Mouse (Mus musculus) cerebral cortex, adult 2 months (tissue): ENCODE data around the gene Mlf2.

Experiments used
- WGBS: fragments of 180-500 bp; shearing (Covaris S2); methylation state at CpG from one replicate; pipeline ENCODE4 v1.1.7; 2018; 5-methylcytosine and 5-hydroxymethylcytosine counted together

The Mlf2 gene

DNA sequence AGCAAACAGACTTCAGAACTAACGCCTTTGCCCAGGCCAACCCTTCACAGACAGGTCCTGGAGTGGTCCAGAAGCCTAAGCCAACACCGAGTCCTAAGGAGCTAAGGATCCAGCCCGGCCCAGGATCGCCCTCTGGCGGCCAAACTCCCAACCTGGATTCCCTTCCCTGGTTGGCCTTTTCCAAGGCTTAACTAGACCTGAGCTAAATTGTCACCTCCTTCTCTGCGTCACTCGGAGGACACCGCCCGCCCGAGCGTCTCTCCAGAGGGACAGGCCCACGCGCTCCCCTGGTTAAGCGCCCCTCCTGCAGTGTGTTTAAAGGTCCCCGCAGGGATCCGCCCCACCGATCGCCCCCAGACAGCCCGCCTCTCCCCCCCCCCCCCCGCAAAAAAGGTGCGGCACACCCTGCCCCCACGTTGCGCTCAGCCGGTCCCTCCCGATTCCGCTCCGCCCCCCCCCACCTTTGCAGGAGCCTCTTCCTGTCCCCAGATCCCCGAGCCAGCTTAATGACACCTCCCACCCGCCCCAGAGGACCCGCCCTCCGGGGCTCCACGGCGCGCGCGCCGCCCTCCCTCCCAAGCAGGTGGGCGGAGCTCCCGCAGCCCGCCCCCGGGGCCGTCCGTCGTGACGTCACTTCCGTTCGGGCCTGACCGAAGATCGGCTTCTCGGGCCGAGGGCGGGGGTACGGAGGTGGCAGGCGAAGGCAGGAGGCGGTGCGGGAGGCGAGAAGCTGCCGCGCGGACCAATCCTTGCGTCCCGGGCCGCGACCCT, at the start of gene Mlf2:
Gene Mlf2, plus strand, starts transcription at position 633 of the 771 bp plus-strand sequence.
- WGBS, result under 1% methylated on average over 55 of the region's 64 CpGs

- 87% methylated on average over 9 of the region's 9 CpGs for WGBS
Observed at GRCm38 (mm10) chr6:124881821-124882220, 49.4 kb upstream of the Mlf2 start.

- 88% methylated on average over 10 of the region's 10 CpGs for WGBS
Observed at GRCm38 (mm10) chr6:124883351-124883750, 47.8 kb upstream of the Mlf2 start.

- 71% methylated on average over 10 of the region's 10 CpGs for WGBS
Observed at GRCm38 (mm10) chr6:124884714-124885500, 46.3 kb upstream of the Mlf2 start.

DNA sequence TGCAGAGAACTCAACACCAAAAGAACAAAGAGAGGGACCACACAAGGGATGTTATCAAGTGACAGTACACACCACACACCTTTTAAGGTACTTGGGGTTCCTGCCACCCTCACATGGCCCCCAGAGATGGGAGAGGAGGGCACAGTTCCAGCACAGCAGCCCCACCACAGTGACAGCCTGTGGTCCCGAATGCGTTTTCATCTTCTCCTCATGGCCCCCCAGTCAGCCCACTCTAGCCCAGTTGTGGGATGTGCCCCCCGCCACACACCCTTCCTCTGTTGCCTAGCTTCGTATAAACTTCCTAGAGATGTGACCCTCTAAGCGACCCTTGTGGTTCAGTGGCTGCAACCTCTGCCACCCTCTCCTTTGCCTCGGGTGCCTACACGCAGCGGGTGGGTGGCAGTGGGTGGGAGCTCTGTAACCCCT, 45.2 kb upstream of the Mlf2 start:
- 94% methylated on average over 8 of the region's 8 CpGs for WGBS

GRCm38 (mm10) chr6:124887986-124888385, 43.2 kb upstream of the Mlf2 start, which contains the start of gene Cd4:
TSS of gene Cd4 (minus strand) at chr6:124888221.
- 89% methylated on average over 9 of the region's 9 CpGs for WGBS

DNA sequence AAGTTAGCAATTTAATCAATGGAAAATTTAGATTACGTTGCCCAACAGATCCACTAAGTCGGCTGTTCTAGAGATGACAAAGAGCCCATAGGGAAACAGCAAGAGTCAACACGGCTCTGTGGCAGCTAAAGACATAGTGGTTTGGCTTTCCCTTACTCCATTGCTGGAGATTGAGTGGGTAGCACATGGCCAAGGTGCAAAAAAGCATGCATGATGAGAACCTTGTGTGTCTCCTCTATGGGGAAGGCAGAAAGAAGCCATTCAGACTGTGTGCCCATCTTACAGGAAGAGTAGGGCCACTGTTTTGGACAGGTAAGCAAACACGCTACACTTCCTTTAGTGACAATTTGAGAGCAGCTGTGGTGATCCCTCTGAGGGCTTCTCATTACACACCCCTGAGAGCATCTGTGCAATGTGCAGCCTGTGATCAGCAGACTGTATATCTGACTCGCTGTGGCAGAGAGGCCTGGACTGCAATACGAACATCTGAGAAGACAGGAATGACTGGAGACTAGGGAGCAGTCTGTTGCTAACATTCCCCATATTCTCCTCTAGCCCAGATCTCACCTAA, 42.5 kb upstream of the Mlf2 start:
- 93% methylated on average over 6 of the region's 6 CpGs for WGBS

GRCm38 (mm10) chr6:124890997-124891396, 40.2 kb upstream of the Mlf2 start:
- 66% methylated on average over 6 of the region's 6 CpGs for WGBS

DNA sequence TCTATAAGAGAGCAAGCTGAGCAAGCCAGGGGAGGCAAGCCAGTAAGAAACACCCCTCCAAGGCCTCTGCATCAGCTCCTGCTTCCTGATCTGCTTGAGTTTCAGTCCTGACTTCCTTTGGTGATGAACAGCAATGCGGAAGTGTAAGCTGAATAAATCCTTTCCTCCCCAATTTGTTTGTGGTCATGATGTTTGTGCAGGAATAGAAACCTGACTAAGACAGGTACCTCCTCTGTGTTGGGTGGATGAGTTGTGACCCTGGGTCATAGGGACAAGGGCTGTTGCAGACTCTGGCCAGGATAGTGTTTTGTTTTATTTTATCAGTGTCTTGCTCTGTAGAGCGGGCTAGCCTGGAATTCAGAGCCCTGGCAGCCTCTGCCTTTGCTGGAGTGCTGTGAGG, 37.1 kb upstream of the Mlf2 start:
- 95% methylated on average over 2 of the region's 2 CpGs for WGBS

DNA sequence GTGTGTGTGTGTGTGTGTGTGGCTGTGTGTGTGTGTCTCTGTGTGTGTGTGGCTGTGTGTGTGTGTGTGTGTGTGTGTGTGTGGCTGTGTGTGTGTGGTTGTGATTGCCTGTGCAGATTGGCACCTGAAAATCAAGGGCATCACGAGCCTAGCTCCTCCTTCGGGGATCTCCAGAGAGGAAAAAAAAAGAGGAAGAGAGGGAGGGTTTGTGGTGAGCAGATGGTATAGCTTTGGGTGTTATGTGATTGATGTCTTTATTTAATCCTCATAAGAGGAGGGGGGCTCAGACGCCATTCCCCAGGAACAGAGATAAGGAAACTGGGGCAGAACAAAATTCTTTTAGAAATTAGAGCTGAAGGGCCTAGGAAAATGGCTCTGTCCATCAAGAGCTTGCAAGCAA, 32.8 kb upstream of the Mlf2 start:
- WGBS, result 59% methylated on average over 3 of the region's 3 CpGs

- 81% methylated on average over 8 of the region's 8 CpGs for WGBS
Observed at GRCm38 (mm10) chr6:124900056-124900800, 31.0 kb upstream of the Mlf2 start.

DNA sequence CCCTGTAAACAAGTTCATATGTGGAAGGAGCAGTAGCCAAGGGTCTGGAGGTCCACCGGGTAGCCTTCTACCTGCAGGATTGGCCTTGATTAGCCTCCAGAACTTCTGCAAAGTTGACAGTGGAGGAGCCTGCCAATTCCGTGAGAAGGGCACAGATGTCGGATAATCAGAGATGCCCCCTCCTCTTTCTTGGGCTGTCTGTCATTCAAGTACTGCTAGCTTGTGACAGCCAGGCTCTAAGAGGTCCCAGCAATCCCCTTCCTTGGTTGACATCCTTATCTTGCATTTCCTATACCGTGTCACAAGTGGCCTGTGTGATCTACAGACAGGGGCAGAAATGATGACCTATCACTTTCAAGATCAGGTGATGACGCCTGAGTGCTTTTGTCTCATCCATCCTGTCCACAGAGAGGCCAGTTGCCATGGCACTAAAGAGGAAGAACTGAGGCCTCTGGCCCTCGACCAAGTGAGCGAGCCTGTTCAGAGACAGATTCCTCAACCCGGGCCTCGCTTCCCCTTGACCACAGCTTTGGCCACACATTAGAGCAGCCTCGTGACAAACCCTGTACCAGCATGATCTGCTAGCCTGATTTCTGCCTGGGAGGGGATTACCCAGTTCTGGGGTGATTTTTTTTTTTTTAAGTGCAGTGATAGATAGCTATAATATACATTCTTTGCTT, 30.2 kb upstream of the Mlf2 start:
- 69% methylated on average over 10 of the region's 10 CpGs for WGBS

DNA sequence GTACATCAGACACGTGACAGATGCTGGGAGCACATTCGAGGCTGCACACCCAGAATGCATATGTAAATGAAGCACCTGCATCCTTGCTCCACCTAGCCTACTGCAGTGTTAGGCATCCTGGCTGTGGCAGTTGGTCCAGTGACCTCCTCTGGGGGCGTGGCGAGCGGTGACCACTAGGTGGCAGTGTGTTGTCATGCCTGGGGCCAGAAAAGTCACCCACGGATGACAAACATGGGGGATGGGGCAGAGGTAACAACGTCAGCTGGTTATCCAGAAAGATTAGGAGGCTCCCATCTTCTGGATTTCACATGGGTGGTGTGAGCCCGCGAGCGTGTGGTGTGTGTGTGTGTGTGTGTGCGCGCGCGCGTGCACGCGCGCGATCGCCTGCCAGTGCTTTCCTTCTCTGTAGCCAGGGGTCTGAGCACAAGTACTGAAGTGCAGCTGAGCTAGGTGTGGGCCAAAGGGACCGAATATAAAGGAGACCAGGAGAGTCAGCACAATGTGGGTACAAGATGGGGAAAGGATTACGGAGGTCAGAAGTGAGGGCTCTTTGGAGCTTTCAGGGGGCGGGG, 27.5 kb upstream of the Mlf2 start:
- WGBS, result under 1% methylated on average over 23 of the region's 23 CpGs

DNA sequence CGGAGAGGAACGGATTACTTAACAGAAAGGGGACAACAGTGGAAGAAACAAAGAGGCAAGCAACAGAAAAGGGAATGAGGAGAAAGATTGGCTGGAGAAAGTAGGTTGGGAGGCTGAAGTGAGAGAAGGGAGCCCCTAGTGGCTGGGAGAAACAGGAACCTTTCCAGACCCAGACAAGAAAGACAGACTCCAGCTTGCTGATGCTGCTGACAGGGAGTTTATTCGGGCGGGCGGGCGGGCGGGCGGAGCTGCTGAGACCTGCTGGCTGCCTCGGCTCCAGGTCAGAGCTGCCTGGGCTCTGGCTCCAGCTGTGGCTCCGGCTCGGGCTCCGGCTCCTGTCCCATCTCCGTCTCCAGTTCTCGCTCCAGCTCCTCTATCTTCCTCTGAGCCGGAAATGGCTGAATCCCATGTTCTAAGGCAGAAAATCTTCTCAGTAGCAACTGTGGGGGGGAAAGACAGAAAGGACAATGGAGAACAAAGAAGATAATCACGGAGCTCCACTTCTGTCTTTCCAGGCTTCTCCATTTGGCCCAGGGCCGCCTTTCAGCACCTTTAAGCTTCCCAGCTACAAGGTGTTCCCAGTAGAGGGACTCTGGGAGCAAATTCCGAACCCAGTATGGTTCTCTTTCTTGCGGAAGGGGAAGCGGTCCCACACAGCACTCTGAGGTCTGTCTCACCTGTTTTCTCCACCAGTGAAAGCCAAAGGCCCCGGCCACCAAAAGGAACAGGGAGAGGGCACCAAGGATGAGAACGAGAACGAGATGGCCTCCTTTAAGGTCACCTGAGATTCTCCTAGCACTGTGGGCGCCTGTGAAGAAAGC, 26.8 kb upstream of the Mlf2 start:
- 7% methylated on average over 24 of the region's 24 CpGs for WGBS

DNA sequence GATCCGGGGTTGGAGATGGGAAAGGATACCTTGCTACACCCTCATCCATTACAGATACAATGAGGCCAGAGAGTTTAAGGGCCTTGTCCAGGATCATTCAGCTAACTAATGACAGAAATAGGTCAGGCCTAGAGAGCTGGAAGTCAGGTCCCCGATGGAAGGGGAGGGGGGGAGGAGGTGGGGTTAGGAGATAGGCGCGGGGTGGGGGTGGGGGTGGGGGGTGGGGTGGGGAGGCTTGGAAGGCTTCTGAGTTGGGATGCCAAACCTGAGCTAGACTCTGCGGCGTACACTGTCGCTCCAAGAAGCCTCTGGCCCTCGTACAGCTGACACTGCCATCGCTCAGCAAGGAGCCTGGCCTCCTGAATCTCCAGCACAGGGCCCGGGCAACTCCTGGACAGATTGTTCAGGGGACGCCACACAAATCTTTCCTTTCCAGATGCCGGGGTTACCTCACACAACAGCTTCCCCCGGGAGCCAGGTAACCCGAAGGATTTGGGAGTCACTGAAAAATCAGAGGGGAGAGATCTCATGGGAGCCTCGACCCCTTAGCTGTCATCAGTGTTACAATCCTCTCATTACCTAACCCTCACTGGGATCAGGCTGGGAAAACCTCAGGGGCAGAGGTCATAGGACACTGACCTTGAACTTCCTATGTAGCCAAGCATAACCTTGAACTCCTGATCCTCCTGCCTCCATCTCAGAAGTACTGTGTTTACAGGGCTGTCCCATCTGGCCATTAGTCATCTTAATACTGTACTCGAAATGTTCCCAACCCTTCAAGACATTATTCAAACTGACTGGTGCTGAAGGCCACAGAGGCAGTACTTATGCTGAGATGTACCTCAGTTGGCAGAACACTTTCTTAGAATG, 26.0 kb upstream of the Mlf2 start:
- WGBS, result 47% methylated on average over 16 of the region's 16 CpGs

GRCm38 (mm10) chr6:124907767-124908166, 23.4 kb upstream of the Mlf2 start:
- WGBS, result 82% methylated on average over 1 of the region's 1 CpGs

DNA sequence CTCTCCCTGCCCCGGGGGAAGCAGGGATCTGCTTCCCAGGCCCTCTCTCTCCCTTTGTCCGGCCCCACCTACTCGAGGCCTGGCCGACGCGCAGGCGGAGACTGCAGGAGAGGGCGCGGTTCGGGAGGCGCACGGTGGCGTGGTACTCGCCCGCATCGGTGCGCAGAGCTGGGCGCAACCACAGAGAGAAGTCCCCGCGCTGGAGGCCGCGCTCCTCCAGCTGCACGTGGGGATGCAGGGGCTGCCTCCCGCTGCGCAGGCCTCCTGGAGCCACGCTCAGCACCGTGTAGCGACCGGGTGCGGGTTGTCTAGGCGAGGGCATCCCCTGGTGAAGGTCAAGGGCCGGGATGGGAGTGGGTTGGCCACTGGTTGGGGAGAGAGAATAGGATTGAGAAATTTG, 21.2 kb upstream of the Mlf2 start:
- WGBS, result 35% methylated on average over 32 of the region's 32 CpGs

DNA sequence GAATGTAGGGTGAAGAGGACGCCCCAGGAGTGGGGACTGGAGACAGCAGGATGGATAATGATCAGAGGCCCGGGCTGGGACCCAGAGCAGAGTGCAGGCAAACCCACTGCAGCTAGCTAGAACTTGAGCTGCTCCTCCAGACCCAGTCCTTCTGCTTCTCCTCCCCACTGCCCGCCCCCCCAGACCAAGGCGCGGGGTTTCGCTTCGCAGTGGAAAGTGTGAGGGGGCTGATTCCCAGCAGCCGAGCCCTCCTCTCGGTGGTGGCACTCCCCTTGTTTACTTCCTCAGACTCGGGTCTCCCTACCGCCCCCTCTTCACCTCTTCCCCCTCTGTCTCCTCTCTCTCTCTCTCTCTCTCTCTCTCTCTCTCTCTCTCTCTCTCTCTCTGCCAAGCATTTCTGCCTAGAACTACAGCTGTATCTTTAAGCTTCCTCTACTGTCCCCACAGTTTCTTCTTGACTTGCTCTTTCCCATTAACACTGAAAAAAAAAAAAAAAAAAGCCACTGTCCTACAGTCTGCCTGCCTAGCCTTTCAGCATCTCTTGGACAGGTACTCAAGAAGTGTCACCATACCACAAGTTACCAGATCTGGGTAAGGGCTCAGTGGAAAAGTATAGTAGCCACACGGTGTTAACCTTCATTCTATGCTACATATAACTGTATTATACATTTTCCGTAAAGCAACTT, 19.5 kb upstream of the Mlf2 start, which contains the start of gene Lag3:
Gene Lag3, minus strand, starts transcription at position 173 of the 686 bp plus-strand sequence.
- 35% methylated on average over 12 of the region's 13 CpGs for WGBS
